13 mouse cellular contexts compared by ENCODE assay signal in genomic region chr4:78943561-78943960, GRCm38 (mm10).
"Had no signal": no experiment of that assay in that cellular context is flagged by ENCODE, and none has a peak within 500 bp of the region (broad histone marks: within the 10 kb centered on the region; RNA-seq: fewer than 3 reads in every experiment).

No protein-coding gene starts in this region.

- DNase-seq: kidney, adult 9 months; kidney, postnatal 36 days; layer of hippocampus, adult 9-11 months; layer of hippocampus, postnatal 36 days; lung, adult 18-20 months; midbrain, embryonic 14.5 days; right cerebral cortex, adult 18-20 months; right cerebral cortex, postnatal 25 days; thymus, postnatal 36 days had no signal

- H3K9ac ChIP-seq: limb, embryonic 13.5 days; liver, embryonic 14.5 days; neural tube, embryonic 13.5 days had no signal

- H3K9me3 ChIP-seq: limb, embryonic 13.5 days; neural tube, embryonic 13.5 days had no signal

- H3K4me3 ChIP-seq: limb, embryonic 13.5 days; neural tube, embryonic 13.5 days had no signal

- H3K4me2 ChIP-seq: limb, embryonic 13.5 days; neural tube, embryonic 13.5 days had no signal

- H3K36me3 ChIP-seq: limb, embryonic 13.5 days; neural tube, embryonic 13.5 days had no signal

- H3K27ac ChIP-seq: kidney, postnatal 0 days; limb, embryonic 13.5 days; liver, embryonic 14.5 days; neural tube, embryonic 13.5 days had no signal

- H3K4me1 ChIP-seq: limb, embryonic 13.5 days; neural tube, embryonic 13.5 days had no signal

- H3K27me3 ChIP-seq: limb, embryonic 13.5 days; neural tube, embryonic 13.5 days had no signal
